Mouse (Mus musculus): ENCODE results near the gene 5430427O19Rik.

- TF ChIP-seq CTCF (IDR thresholded peaks at IDR 0.05; ENCODE audit: extremely low read depth, insufficient read length, insufficient replicate concordance, low read depth, low read length), result no peak
- TF ChIP-seq POLR2A (IDR thresholded peaks at IDR 0.05; ENCODE audit: low read depth, low read length), result no peak
Observed at GRCm38 (mm10) chrX:85877747-85878146, 7.6 kb downstream of the 5430427O19Rik start.
